Mouse (Mus musculus) forebrain, postnatal 0 days (tissue): ENCODE results near the gene G6pc3. TPM values are rescaled to one million over a fixed set of nuclear protein-coding genes. Genes with fewer than 3 reads are reported as not detected.
A peak's percentile ranks its signal among the peaks of the same experiment; 100 is the strongest.

Source experiments
- ATAC-seq: fragments of 200-750 bp; cut with Nextera tagmentation; 2 replicates; pipeline ENCODE4 v1.8.0; 2017; ENCODE audit warnings: mild to moderate bottlenecking, moderate library complexity
- DNase-seq: peaks from one replicate; pipeline ENCODE4 v3.0.0-alpha.2; 2015
- H3K27ac ChIP-seq: fragments of 300-500 bp; sonication (generic); 2 replicates; pipeline ENCODE4 v1.5.1; 2014; ENCODE audit warnings: low read depth, mild to moderate bottlenecking, antibody characterized with exemption, low read length, moderate library complexity, mixed read lengths
- H3K27me3 ChIP-seq: fragments of 300-500 bp; sonication (generic); 2 replicates; pipeline ENCODE4 v1.6.1; 2014; ENCODE audit warnings: mild to moderate bottlenecking, low read length, mixed read lengths; ENCODE audit not compliant: insufficient read depth
- H3K36me3 ChIP-seq: fragments of 300-500 bp; sonication (generic); 2 replicates; pipeline ENCODE4 v1.6.1; 2014; ENCODE audit warnings: mild to moderate bottlenecking, moderate library complexity; ENCODE audit not compliant: insufficient read depth
- H3K4me1 ChIP-seq: fragments of 300-500 bp; sonication (generic); 2 replicates; pipeline ENCODE4 v1.6.1; 2014; ENCODE audit warnings: antibody characterized with exemption; ENCODE audit not compliant: insufficient read depth
- H3K4me2 ChIP-seq: fragments of 300-500 bp; sonication (generic); 2 replicates; pipeline ENCODE4 v1.6.1; 2014; ENCODE audit warnings: low read depth, mild to moderate bottlenecking, moderate library complexity
- H3K4me3 ChIP-seq: fragments of 300-500 bp; sonication (generic); 2 replicates; pipeline ENCODE4 v1.5.1; 2014; ENCODE audit warnings: low read depth, low read length, mixed read lengths
- H3K9ac ChIP-seq: fragments of 300-500 bp; sonication (generic); 2 replicates; pipeline ENCODE4 v1.6.1; 2014; ENCODE audit warnings: mild to moderate bottlenecking
- H3K9me3 ChIP-seq: fragments of 300-500 bp; sonication (generic); 2 replicates; pipeline ENCODE4 v1.6.1; 2016; ENCODE audit warnings: low read length
- CTCF ChIP-seq: sonication (generic); IDR thresholded peaks from 2 replicates; pipeline ENCODE4 v1.5.1; 2016; ENCODE audit warnings: antibody characterized with exemption, control low read depth, low read depth
- WGBS: fragments of 180-500 bp; shearing (Covaris S2); extraction: QIAGEN DNeasy Blood & Tissue Kit; methylation state at CpG from one replicate; pipeline ENCODE4 v1.1.7; 2014; 5-methylcytosine and 5-hydroxymethylcytosine counted together
- polyA plus RNA-seq: library from polyadenylated mRNA; unstranded; fragments of >200 nt; fragmentation: Nextera tagmentation; extraction: Ambion mirVana; gene quantifications from 2 replicates; pipeline ENCODE4 v1.2.1, GENCODE M21; 2015
- total RNA-seq: library from RNA; depleted of rRNA; stranded (reverse); fragments of >200 nt; gene quantifications from 2 replicates; pipeline ENCODE4 v1.2.3, GENCODE M21; 2014

Gene G6pc3
- total and polyA plus RNA-seq, 2 experiments from 2014 or later: 32.0 to 32.1 TPM

GRCm38 (mm10) chr11:102168689-102169088, 20.7 kb upstream of the G6pc3 start:
- no peak overlapping the region for H3K4me3 ChIP-seq
- WGBS: 83% methylated on average over 5 of the region's 5 CpGs
- H3K9ac ChIP-seq: no peak overlapping the region
- no peak overlapping the region for H3K4me2 ChIP-seq
- ATAC-seq (no peak), DNase-seq (no peak)
- H3K36me3 ChIP-seq: peaks cover 42% of the 10 kb centered on the region
- TF ChIP-seq CTCF: no peak
- no peaks in the 10 kb centered on the region for H3K4me1 ChIP-seq
- H3K27me3 ChIP-seq: no peaks in the 10 kb centered on the region
- H3K9me3 ChIP-seq: no peaks in the 10 kb centered on the region
- no peak overlapping the region for H3K27ac ChIP-seq

- DNase-seq (no peak), ATAC-seq (no peak)
- H3K27me3 ChIP-seq: no peaks in the 10 kb centered on the region
- TF ChIP-seq CTCF: no peak
- no peak overlapping the region for H3K4me3 ChIP-seq
- H3K9ac ChIP-seq: no peak overlapping the region
- H3K27ac ChIP-seq: no peak overlapping the region
- no peaks in the 10 kb centered on the region for H3K9me3 ChIP-seq
- H3K4me1 ChIP-seq: 0 out of 2 replicates have a peak, but pooled peaks cover 8% of the 10 kb centered on the region
- H3K4me2 ChIP-seq: no peak overlapping the region
- H3K36me3 ChIP-seq: peaks cover 45% of the 10 kb centered on the region
Measured at GRCm38 (mm10) chr11:102179836-102180235, 9.6 kb upstream of the G6pc3 start.

- Histone ChIP-seq H3K27me3 (no peaks in the 10 kb centered on the region), H3K4me1 (peaks cover 20% of the 10 kb centered on the region), H3K4me3 (peak overlapping the region; percentile 92), H3K27ac (peak overlapping the region; percentile 96), H3K4me2 (peak overlapping the region; percentile 64), H3K9ac (peak overlapping the region; percentile 93), H3K9me3 (no peaks in the 10 kb centered on the region), H3K36me3 (peaks cover 20% of the 10 kb centered on the region)
- 5% methylated on average over 7 of the region's 7 CpGs for WGBS
- 0 out of 2 replicates have a peak, but pooled peaks have one; percentile 12 for ATAC-seq
- DNase-seq: no peak
- TF ChIP-seq CTCF: no peak
Measured at GRCm38 (mm10) chr11:102184253-102184645, 5.2 kb upstream of the G6pc3 start.

GRCm38 (mm10) chr11:102184646-102185495, 4.5 kb upstream of the G6pc3 start, which contains the start of gene Lsm12:
TSS of gene Lsm12 (minus strand) at chr11:102185296.
- Histone ChIP-seq H3K4me1 (peaks cover 21% of the 10 kb centered on the region), H3K36me3 (peaks cover 18% of the 10 kb centered on the region), H3K27me3 (no peaks in the 10 kb centered on the region), H3K27ac (peak within 1 kb of the TSS; percentile 96), H3K9me3 (no peaks in the 10 kb centered on the region), H3K9ac (peak within 1 kb of the TSS; percentile 93), H3K4me3 (peak within 1 kb of the TSS; percentile 92), H3K4me2 (peak within 1 kb of the TSS; percentile 64)
- DNase-seq (peak; percentile 97), ATAC-seq (peak; percentile 88)
- 4% methylated on average over 69 of the region's 70 CpGs for WGBS
- TF ChIP-seq CTCF: no peak

GRCm38 (mm10) chr11:102185677-102186076, 3.7 kb upstream of the G6pc3 start:
- no peak for ATAC-seq
- peaks cover 25% of the 10 kb centered on the region for H3K4me1 ChIP-seq
- WGBS: 34% methylated on average over 3 of the region's 3 CpGs
- H3K4me3 ChIP-seq: peak overlapping the region; percentile 92
- H3K4me2 ChIP-seq: peak overlapping the region; percentile 64
- H3K9ac ChIP-seq: peak overlapping the region; percentile 93
- DNase-seq: peak; percentile 23
- H3K27me3 ChIP-seq: no peaks in the 10 kb centered on the region
- H3K36me3 ChIP-seq: peaks cover 16% of the 10 kb centered on the region
- H3K9me3 ChIP-seq: no peaks in the 10 kb centered on the region
- H3K27ac ChIP-seq: peak overlapping the region; percentile 96
- TF ChIP-seq CTCF: no peak

GRCm38 (mm10) chr11:102186235-102186634, 3.2 kb upstream of the G6pc3 start:
- Histone ChIP-seq H3K36me3 (peaks cover 13% of the 10 kb centered on the region), H3K27ac (no peak overlapping the region), H3K4me3 (no peak overlapping the region), H3K4me1 (peaks cover 26% of the 10 kb centered on the region), H3K4me2 (no peak overlapping the region), H3K27me3 (no peaks in the 10 kb centered on the region), H3K9me3 (no peaks in the 10 kb centered on the region), H3K9ac (no peak overlapping the region)
- no peak for DNase-seq
- 87% methylated on average over 1 of the region's 1 CpGs for WGBS
- ATAC-seq: no peak
- no peak for TF ChIP-seq CTCF

- peaks cover 21% of the 10 kb centered on the region for H3K4me1 ChIP-seq
- DNase-seq (no peak), ATAC-seq (no peak)
- H3K9me3 ChIP-seq: no peaks in the 10 kb centered on the region
- H3K4me2 ChIP-seq: peak overlapping the region; percentile 86
- TF ChIP-seq CTCF: no peak
- H3K27ac ChIP-seq: peak overlapping the region; percentile 70; the same call in 1 of the 2 replicates
- 64% methylated on average over 6 of the region's 6 CpGs for WGBS
- peak overlapping the region; percentile 69 for H3K9ac ChIP-seq
- peak overlapping the region; percentile 59 for H3K4me3 ChIP-seq
- peaks cover 12% of the 10 kb centered on the region for H3K36me3 ChIP-seq
- no peaks in the 10 kb centered on the region for H3K27me3 ChIP-seq
Measured at GRCm38 (mm10) chr11:102188980-102189379, 440 bp upstream of the G6pc3 start.
